Mouse (Mus musculus): ENCODE data around the gene Tbl2. TPM values are rescaled to one million over a fixed set of nuclear protein-coding genes. Genes with fewer than 3 reads are reported as not detected.

Tbl2 gene
- 12.1 TPM for polyA plus RNA-seq (2017; shearing (Covaris generic))

DNA sequence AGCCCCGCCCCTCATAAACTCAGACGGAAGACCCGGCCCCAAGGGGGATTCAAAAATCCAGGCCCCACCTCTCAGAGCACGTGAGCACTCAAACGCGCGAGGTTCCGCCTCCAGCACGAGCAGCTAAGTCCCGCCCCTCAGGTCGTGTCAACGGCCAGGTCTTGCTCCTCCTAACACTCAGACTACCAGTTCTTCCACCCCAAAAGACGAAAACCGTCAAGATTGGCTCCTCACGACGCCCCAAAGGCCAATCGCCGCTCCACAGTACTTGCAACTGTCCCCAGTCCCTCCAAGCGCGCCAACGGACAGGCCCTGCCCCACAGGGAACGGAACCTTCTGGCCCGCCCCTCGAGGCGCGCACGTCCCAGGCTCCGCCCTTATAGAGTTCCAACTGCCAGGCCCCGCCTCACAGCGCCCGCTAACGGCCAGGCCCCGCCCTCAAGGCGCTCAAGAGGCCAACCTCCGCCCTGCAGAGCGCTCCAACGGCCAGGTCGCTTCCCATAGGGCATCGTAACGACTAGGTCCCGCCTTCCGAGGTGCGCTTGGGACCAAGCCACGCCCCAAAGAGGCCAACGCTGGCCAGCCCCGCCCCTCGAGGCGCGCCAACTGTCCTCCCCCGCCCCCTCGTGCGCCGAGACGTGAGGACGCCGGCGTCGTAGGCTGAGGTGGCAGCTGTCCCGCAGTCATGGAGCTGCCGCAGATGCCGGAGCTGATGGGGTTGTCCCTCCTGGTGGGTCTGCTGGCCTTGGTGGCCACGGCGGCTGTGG lies at the start of gene Tbl2:
TSS of gene Tbl2 (plus strand) at position 605 of the 767 bp plus-strand sequence.

DNA sequence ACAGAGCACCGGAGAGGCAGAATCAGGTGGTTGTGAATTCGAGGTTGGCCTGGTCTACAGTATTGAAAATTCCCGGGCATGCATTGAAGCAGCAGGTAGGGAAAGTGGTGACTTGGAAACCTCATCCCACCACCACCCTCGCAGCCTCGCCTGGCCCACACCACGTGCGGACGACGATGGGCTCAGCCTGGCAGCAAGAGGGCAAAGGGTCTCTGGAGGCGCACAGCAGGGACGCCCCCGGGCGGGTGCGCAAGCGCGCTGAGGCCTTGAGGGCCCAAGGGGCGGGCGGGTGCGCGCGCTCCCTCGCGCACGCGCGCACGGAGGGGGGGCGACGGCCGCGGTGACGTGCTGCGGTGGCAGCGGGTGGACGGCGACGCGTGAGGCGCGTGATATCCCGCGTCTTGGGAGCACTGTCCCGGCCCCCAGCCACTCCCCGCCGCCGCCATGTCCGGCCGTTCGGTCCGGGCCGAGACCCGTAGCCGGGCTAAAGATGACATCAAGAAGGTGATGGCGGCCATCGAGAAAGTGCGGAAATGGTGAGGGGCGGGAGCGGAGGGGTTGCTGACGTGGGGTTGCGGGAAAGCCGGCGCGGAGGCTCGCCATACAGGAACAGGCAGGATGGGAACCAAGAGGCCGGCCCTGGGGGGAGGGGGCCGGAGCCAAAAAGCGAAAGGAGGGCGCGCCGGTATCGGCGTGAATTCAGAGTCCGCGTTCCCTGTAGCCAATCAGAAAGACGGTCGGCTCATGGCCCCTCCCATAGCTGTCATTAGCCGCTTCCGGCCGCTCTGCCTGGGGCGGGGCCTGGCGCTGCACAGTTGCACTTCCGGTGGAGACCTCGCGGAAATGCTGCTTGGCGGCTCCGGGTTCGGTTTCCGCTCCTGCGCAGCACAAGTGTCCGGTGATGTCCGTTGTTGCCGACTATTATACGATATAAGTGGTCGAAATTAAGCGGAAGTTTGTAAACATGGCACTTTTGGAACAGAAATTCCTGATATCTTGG lies 18.9 kb downstream of the Tbl2 start, which contains the start of gene Bcl7b:
TSS of gene Bcl7b (plus strand) at position 221 of the 1,000 bp plus-strand sequence.

DNA sequence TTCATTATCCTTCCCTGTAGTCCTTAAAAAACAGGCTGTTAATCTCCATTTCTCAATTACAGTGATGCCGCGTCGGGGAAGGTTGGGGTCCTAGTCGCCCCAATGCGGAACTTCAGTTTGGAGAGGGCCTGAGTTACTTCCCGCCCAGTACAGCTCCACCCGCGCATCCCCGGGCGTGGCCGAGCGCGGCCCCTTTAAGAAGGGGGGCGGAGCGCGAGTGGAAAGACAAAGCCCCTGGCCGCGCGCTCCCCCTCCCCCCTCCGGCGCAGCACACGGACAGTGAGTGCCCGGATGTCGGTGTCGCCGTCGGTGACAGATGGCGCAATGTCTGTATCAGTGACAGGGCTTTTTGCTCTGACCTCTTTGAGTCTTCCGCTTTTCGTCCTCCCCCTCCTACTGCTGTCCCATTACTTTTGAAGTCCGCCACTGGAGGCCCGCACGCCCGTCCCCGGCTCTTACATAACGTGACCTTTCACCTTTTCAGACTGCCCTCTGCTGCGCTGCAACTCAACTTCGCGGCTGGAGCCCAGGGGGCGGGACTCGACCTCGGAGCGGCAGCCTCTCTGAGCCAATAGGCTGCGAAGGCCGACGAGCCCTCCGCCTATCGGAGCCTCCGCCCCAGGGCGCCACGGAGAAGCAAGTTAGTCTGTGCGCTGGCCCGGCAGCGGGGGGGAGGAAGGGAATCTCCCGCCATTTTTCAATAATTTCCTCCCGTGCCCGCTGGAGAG lies 37.3 kb downstream of the Tbl2 start, which contains the start of gene Baz1b:
TSS of gene Baz1b (plus strand) at position 644 of the 728 bp plus-strand sequence.

Other genes with a start within 250 kb of the Tbl2 start
- not detected for gene Tmem270, start 242.9 kb upstream of the Tbl2 start, polyA plus RNA-seq (2017; shearing (Covaris generic))
- gene Cldn13, start 234.1 kb upstream of the Tbl2 start, polyA plus RNA-seq (2017; shearing (Covaris generic)) = not detected
- gene Mettl27, start 217.3 kb upstream of the Tbl2 start, polyA plus RNA-seq (2017; shearing (Covaris generic)) = 9.6 TPM
- gene Cldn4, start 202.7 kb upstream of the Tbl2 start, polyA plus RNA-seq (2017; shearing (Covaris generic)) = not detected
- not detected for gene Cldn3, start 163.4 kb upstream of the Tbl2 start, polyA plus RNA-seq (2017; shearing (Covaris generic))
- 138 TPM for gene Abhd11, start 140.5 kb upstream of the Tbl2 start, polyA plus RNA-seq (2017; shearing (Covaris generic))
- 13.4 TPM for gene Stx1a, start 126.2 kb upstream of the Tbl2 start, polyA plus RNA-seq (2017; shearing (Covaris generic))
- 11.7 TPM for gene Dnajc30, start 85.5 kb upstream of the Tbl2 start, polyA plus RNA-seq (2017; shearing (Covaris generic))
- 87.9 TPM for gene Bud23, start 84.7 kb upstream of the Tbl2 start, polyA plus RNA-seq (2017; shearing (Covaris generic))
- gene Vps37d, start 71.4 kb upstream of the Tbl2 start, polyA plus RNA-seq (2017; shearing (Covaris generic)) = not detected
- gene Mlxipl, start 59.8 kb upstream of the Tbl2 start, polyA plus RNA-seq (2017; shearing (Covaris generic)) = not detected
- 159 TPM for gene Bcl7b, start 18.6 kb downstream of the Tbl2 start, polyA plus RNA-seq (2017; shearing (Covaris generic))
- 52.1 TPM for gene Baz1b, start 37.6 kb downstream of the Tbl2 start, polyA plus RNA-seq (2017; shearing (Covaris generic))
- gene Fzd9, start 101.6 kb downstream of the Tbl2 start, polyA plus RNA-seq (2017; shearing (Covaris generic)) = not detected
- gene Fkbp6, start 200.4 kb downstream of the Tbl2 start, polyA plus RNA-seq (2017; shearing (Covaris generic)) = not detected
- not detected for gene Trim50, start 203.6 kb downstream of the Tbl2 start, polyA plus RNA-seq (2017; shearing (Covaris generic))
- gene Nsun5, start 220.3 kb downstream of the Tbl2 start, polyA plus RNA-seq (2017; shearing (Covaris generic)) = 41.1 TPM
- gene Pom121, start 244.9 kb downstream of the Tbl2 start, polyA plus RNA-seq (2017; shearing (Covaris generic)) = 45.7 TPM